Comparison of ENCODE assay signal across 21 mouse cellular contexts in the genomic region with DNA sequence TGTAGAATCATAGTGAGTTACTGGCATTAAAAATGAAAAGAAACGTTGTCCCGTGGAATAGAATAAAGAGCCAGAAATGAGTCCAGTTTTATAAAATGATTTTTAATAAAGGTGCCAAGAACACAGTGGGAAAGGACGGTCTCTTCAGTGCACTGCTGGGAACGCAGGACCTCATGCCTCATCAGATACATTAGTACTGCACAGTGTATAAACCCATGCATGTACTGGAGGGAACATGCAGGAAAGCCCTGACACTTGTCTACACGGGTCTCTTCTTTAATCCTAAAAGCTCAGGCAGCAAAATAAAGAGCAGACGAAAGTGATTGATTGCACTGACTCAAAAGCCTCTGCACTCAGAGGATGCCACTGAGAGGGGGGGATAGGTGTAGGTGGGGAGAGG.
"Had no signal": no experiment of that assay in that cellular context is flagged by ENCODE, and none has a peak within 500 bp of the region (broad histone marks: within the 10 kb centered on the region; RNA-seq: fewer than 3 reads in every experiment).

No protein-coding gene starts in this region.

- H3K27me3 ChIP-seq: limb, embryonic 12.5 days; limb, embryonic 15.5 days; midbrain, embryonic 13.5 days had no signal

- H3K4me3 ChIP-seq: limb, embryonic 12.5 days; limb, embryonic 15.5 days; midbrain, embryonic 13.5 days; myocyte had no signal

- H3K9me3 ChIP-seq: limb, embryonic 12.5 days; limb, embryonic 15.5 days; midbrain, embryonic 13.5 days had no signal

- DNase-seq: kidney, adult 2 months; kidney, postnatal 25 days; left cerebral cortex, postnatal 4 days; liver, postnatal 0 days; lung, embryonic 14.5 days; right cerebral cortex, adult 18-20 months; right cerebral cortex, postnatal 14 days; right cerebral cortex, postnatal 4 days; thymus, adult 2 months; thymus, postnatal 14 days; thymus, postnatal 4 days had no signal

- H3K27ac ChIP-seq: kidney, postnatal 0 days; limb, embryonic 12.5 days; limb, embryonic 15.5 days; liver, embryonic 14.5 days; macrophage; midbrain, embryonic 13.5 days; stomach, postnatal 0 days had no signal

- H3K4me1 ChIP-seq: limb, embryonic 15.5 days had no signal

- H3K9ac ChIP-seq: limb, embryonic 12.5 days; limb, embryonic 15.5 days; liver, embryonic 14.5 days; liver, postnatal 0 days; lung, embryonic 14.5 days; midbrain, embryonic 13.5 days had no signal

- H3K4me2 ChIP-seq: limb, embryonic 12.5 days; limb, embryonic 15.5 days; liver, embryonic 11.5 days; lung, embryonic 14.5 days; midbrain, embryonic 13.5 days had no signal

- ATAC-seq: liver, postnatal 0 days; lung, postnatal 0 days had no signal
